Mouse (Mus musculus) heart, embryonic 13.5 days (tissue): ENCODE measurements around the gene Ppp1r3a. TPM values are rescaled to one million over a fixed set of nuclear protein-coding genes. Genes with fewer than 3 reads are reported as not detected.
"Not testable (repeated sequence)": the region's sequence is repeated elsewhere in the genome, so short reads cannot be mapped to it uniquely, and the experiment has no call there.

ENCODE experiments used
- ATAC-seq: fragments of 200-750 bp; cut with Nextera tagmentation; 2 replicates; pipeline ENCODE4 v1.8.0; 2017; ENCODE audit warnings: moderate TSS enrichment; ENCODE audit not compliant: insufficient number of reproducible peaks, low FRiP score, low TSS enrichment; ENCODE audit errors: extremely low read depth
- H3K27ac ChIP-seq: fragments of 300-500 bp; sonication (generic); replicated peaks from 2 replicates; pipeline ENCODE4 v1.5.1; 2015; ENCODE audit warnings: moderate library complexity, mild to moderate bottlenecking, inconsistent platforms
- H3K27me3 ChIP-seq: fragments of 300-500 bp; sonication (generic); replicated peaks from 2 replicates; pipeline ENCODE4 v1.6.1; 2015; ENCODE audit warnings: mild to moderate bottlenecking, inconsistent platforms
- H3K36me3 ChIP-seq: fragments of 300-500 bp; sonication (generic); 2 replicates; pipeline ENCODE4 v1.6.1; 2015; ENCODE audit warnings: mild to moderate bottlenecking, inconsistent platforms
- H3K4me1 ChIP-seq: fragments of 300-500 bp; sonication (generic); 2 replicates; pipeline ENCODE4 v1.6.1; 2015; ENCODE audit warnings: inconsistent platforms
- H3K4me2 ChIP-seq: fragments of 300-500 bp; sonication (generic); 2 replicates; pipeline ENCODE4 v1.6.1; 2015; ENCODE audit warnings: inconsistent platforms, mild to moderate bottlenecking, moderate library complexity
- H3K4me3 ChIP-seq: fragments of 300-500 bp; sonication (generic); 2 replicates; pipeline ENCODE4 v1.5.1; 2015; ENCODE audit warnings: moderate library complexity, mild to moderate bottlenecking, inconsistent platforms
- H3K9ac ChIP-seq: fragments of 300-500 bp; sonication (generic); 2 replicates; pipeline ENCODE4 v1.6.1; 2015; ENCODE audit warnings: inconsistent platforms, mild to moderate bottlenecking, moderate library complexity
- H3K9me3 ChIP-seq: fragments of 300-500 bp; sonication (generic); 2 replicates; pipeline ENCODE4 v1.6.1; 2016; ENCODE audit warnings: inconsistent platforms
- WGBS: fragments of 180-500 bp; shearing (Covaris S2); methylation state at CpG from one replicate; pipeline ENCODE4 v1.1.7; 2015; ENCODE audit warnings: mixed read lengths; 5-methylcytosine and 5-hydroxymethylcytosine counted together
- polyA plus RNA-seq: library from polyadenylated mRNA; unstranded; fragments of >200 nt; fragmentation: Nextera tagmentation; extraction: Ambion mirVana; gene quantifications from 2 replicates; pipeline ENCODE4 v1.2.1, GENCODE M21; 2015

Gene Ppp1r3a
- polyA plus RNA-seq, 1 experiment from 2014 or later = 3.2 TPM

DNA sequence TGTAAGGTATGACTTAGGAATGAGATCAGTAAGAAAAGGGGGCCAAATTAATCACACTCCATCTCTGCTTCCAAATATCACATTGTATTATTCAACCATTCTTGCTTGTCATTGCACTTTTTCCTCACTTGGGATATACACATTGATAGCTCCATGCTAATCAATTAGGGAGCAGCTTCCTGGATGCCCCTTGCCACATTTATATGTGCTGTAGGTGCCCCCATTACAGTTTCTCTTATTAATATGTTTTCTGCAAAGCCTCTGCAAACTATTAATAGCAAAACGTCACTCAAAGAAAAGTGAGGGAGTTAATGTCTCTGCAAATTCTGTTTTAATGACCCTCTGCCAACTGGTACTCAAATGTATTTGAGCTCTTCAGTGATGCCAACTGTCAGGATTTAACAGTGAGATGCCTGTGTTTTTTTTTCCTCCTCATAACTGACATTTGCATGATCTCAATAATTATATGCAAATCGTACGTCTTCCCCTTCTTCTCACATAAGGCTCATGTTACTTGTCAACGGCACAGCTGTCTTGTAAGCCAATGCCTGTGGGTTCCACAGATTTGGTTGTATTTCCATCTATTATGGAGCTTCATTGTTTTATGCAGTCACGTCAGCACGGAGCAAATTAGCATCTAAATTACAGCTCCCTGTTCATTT, 34.8 kb downstream of the Ppp1r3a start:
- Histone ChIP-seq H3K27me3 (no peaks in the 10 kb centered on the region), H3K4me3 (no peak overlapping the region), H3K36me3 (peaks cover 10% of the 10 kb centered on the region; the same call in 1 of the 2 replicates), H3K4me2 (no peak overlapping the region), H3K9me3 (no peaks in the 10 kb centered on the region), H3K9ac (no peak overlapping the region), H3K27ac (no peak overlapping the region), H3K4me1 (no peaks in the 10 kb centered on the region)
- WGBS = 81% methylated on average over 6 of the region's 6 CpGs
- no peak for ATAC-seq

DNA sequence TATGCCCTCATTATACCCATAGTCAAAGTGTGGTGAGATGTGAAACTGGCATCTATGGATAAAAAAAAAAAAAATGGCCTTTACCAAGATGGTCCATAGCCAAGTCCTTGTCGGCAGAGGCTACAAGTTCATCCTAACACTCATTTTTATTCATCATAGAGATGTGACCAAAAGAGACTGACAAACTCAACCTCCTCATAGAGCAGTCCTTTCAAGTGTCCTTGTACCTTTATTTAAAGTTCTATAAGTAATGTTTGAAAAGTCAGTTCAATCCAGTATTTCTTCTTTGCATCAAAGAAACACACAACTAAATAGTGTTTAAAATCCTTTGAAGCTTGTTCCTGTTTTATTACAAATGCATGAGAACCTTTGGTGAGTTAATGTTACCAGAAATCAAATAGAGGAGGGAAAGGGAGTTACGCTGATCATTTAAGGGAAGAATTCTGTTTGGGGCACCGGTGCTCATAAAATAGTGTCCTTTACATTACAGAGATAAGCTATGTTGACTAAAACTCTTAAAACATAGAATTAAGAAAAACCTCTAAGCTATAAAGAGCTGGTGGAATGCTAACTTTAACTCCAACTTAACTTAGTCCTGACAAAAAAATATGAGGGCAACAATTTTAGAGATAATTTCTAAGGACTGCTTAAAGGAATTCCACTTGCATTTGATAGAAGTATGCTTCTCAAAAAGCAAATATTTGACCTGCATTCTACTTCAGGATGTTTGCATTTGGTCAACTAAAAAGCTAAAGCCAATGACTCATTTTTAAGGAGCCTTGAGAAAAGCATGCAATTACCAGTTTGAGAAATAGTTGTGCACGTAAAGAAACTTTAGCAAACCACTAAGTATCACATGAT, 39.7 kb downstream of the Ppp1r3a start:
- no peak overlapping the region for H3K27ac ChIP-seq
- no peaks in the 10 kb centered on the region for H3K9me3 ChIP-seq
- H3K4me3 ChIP-seq = no peak overlapping the region
- H3K36me3 ChIP-seq = peaks cover 6% of the 10 kb centered on the region; the same call in 1 of the 2 replicates
- no peaks in the 10 kb centered on the region for H3K4me1 ChIP-seq
- no peak overlapping the region for H3K4me2 ChIP-seq
- no peak overlapping the region for H3K9ac ChIP-seq
- no peak for ATAC-seq
- WGBS = 80% methylated on average over 4 of the region's 4 CpGs
- H3K27me3 ChIP-seq = no peaks in the 10 kb centered on the region

DNA sequence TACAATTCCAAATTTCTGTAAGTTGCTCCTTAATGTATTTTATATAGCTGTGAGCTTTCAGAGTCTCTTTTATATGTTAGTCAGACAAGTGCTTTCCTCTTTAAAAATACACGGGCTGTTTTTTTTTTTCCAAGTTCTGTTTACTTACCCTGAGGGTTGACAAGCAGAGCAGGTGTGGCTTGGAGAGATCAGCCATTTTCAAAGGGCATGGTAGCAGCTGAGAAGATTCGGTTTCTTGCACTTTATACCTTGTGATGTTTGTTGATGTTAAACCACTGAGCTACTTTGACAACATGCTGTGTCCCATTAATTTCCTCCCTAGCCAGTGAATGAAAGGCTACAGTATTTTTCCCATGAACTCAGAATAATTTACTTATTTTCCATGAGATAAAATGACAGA, 42.9 kb downstream of the Ppp1r3a start:
- Histone ChIP-seq H3K4me3 (no peak overlapping the region), H3K4me1 (no peaks in the 10 kb centered on the region), H3K9ac (no peak overlapping the region), H3K27ac (no peak overlapping the region), H3K9me3 (no peaks in the 10 kb centered on the region), H3K36me3 (no peaks in the 10 kb centered on the region; the same call in 1 of the 2 replicates), H3K27me3 (no peaks in the 10 kb centered on the region), H3K4me2 (no peak overlapping the region)
- 39% methylated on average over 2 of the region's 2 CpGs for WGBS
- no peak for ATAC-seq

DNA sequence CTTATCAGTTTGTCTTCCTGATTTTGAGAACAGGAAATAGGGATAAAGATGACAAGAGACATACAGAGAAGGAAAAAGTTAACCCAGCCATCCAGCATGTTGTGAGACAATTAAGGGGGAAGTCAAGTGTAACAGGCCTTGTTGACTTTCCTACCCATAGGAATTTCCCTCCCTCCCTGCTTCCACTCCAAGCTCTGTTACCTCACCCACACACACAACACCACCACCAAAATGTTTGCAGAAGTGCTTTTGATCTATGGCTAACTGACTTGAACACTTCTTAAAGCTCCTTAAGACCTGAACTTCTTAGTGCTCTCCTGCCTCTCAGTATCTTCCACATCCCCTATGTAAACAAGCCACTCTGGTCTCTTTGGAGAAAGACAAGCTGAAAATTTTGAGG, 55.0 kb downstream of the Ppp1r3a start:
- H3K36me3 ChIP-seq = no peaks in the 10 kb centered on the region
- H3K4me3 ChIP-seq = no peak overlapping the region
- no peak overlapping the region for H3K9ac ChIP-seq
- H3K4me1 ChIP-seq = no peaks in the 10 kb centered on the region
- H3K4me2 ChIP-seq = no peak overlapping the region
- no peaks in the 10 kb centered on the region for H3K27me3 ChIP-seq
- no peak overlapping the region for H3K27ac ChIP-seq
- peaks cover 5% of the 10 kb centered on the region; the same call in 1 of the 2 replicates for H3K9me3 ChIP-seq
- ATAC-seq = no peak

DNA sequence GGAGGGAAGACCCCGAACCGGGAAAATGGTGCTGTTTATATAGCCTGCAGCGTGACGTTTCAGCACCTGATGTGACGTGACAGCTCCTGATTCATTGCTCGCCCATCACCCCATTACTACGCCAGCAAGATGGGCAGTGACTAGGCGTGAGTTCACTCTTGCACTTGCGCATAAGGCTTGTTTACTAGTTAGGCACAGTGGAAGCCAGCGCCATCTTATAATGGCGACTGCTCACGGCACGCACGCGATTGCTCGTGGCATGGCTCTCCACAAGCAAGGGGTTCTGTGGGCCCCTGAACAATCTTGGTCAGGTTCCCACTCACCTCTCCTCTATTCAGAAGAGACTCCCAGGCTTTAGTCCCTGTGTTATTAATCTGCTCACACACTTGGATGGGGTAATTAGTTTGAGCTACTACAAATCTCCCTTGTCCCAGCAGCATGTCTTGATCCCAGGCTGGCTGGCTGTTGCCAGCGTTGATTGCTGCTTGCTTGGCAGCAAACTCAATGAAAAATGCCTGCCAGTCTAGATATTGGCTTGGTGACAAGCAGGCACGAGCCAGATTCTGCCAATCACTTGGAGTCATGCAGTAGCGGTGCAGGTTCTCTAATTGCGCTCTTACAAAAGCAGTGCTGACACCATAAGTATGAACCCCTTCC, 75.7 kb downstream of the Ppp1r3a start:
- H3K9me3 ChIP-seq, ATAC-seq, H3K4me2 ChIP-seq, H3K27ac ChIP-seq, H3K4me1 ChIP-seq, H3K27me3 ChIP-seq, H3K9ac ChIP-seq, H3K36me3 ChIP-seq, H3K4me3 ChIP-seq: not testable (repeated sequence)
- 85% methylated on average over 20 of the region's 20 CpGs for WGBS

DNA sequence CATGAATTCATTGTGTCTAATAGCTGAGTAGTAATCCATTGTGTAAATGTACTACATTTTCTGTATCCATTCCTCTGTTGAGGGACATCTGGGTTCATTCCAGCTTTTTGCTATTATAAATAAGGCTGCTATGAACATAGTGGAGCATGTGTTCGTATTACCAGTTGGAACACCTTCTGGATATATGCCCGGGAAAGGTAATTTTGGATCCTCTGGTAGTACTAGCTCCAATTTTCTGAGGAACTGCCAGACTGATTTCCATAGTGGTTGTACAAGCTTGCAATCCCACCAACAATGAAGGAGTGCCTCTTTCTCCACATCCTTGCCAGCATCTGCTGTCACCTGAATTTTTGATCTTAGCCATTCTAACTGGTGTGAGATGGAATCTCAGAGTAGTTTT, 86.1 kb downstream of the Ppp1r3a start:
- not testable (repeated sequence) for ATAC-seq, H3K27ac ChIP-seq, H3K4me2 ChIP-seq, H3K9ac ChIP-seq, H3K27me3 ChIP-seq, H3K4me3 ChIP-seq, H3K36me3 ChIP-seq, H3K4me1 ChIP-seq
- peaks cover 11% of the 10 kb centered on the region for H3K9me3 ChIP-seq
- WGBS = 67% methylated on average over 2 of the region's 2 CpGs

DNA sequence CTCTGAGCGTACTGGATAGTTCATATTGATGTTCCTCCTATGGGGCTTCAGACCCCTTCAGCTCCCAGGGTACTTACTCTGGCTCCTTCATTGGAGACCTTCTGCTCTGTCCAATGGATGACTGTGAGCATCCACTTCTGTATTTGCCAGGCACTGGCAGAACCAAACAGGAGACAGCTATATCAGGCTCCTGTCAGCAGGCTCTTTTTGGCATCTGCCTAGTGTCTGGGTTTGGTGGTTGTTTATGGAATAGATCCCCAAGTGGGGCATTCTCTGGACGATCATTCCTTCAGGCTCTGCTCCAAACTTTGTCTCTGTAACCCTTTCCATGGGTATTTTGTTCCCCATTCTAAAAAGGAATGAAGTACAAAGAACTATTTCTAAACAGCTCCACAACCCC, 87.4 kb downstream of the Ppp1r3a start:
- H3K9me3 ChIP-seq, H3K9ac ChIP-seq, H3K27me3 ChIP-seq, ATAC-seq, H3K36me3 ChIP-seq, H3K4me2 ChIP-seq, H3K4me1 ChIP-seq, H3K27ac ChIP-seq, H3K4me3 ChIP-seq: not testable (repeated sequence)
- WGBS = 65% methylated on average over 2 of the region's 2 CpGs

Other genes starting within 250 kb of the Ppp1r3a start
- 8.7 and 10.8 TPM in 2 replicates for gene Foxp2, start 146.1 kb upstream of the Ppp1r3a start, polyA plus RNA-seq